Mouse (Mus musculus) cerebellum, adult 9-10 months (tissue): Measurements from ENCODE around the gene Kif21a.

Source experiments
- DNase-seq: peaks from one replicate; pipeline ENCODE4 v3.0.0; 2022

Kif21a gene

DNA sequence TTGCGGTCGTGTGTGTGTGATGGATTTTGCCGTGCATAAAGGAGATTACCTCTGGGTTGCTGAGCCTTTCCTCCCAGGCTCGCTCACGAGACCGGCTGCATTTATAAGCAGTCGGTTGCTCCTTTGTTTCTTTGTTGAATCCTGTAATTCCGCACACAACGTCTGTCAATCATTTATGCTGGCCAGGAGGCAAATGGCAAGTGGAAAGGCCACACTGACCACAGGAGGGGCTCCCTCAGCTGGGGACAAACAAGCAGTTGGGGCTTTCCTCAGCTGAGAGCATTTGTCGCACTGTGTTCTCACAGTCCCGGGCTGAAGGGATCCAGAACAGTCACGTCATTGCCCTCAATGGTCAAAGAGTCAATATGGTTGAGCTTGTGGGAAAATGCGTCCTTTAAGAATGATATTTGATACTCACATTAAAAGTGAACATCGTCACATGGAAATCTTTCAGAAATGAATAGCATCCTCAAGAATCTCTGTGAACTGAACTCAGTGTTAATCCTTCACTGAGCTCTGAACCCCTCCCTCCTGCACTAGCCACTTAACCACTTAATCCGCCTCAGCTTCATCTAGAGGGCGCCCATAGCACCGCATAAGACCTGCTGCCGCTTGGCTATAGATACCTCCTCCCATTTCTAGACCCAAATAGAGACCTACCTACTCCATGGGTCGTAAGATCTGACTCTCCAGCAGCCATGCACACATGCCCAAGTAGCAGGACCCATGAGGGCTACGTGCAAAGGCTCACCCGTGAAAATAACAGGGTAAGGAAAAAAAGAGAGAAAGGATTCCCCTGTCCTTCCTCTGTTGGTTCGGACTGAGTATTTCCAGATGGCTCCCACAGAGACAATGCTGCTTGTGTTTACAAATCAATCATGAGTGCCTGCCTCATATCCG lies 32.2 kb downstream of the Kif21a start:
- no peak for DNase-seq

DNA sequence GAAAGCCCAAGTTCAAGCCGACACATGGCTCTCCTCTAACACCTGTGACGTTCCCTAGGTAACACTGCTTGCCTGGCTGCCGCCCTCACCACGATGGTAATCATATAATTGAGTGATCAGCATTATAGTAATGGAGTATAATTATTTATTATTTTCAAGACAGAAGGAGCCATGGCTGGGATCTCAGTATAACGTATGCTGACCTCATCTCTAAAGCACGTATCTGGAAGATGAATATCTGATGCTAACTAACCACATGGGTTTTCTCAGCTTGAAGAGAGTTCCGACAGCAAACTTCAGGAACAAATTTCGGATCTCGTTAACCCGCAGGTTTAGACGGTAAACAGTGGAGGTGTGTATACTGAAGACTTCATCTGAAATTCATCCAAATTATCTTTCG lies 33.4 kb downstream of the Kif21a start:
- DNase-seq, result no peak

GRCm38 (mm10) chr15:91012793-91013580 lies 36.8 kb downstream of the Kif21a start:
- no peak for DNase-seq

DNA sequence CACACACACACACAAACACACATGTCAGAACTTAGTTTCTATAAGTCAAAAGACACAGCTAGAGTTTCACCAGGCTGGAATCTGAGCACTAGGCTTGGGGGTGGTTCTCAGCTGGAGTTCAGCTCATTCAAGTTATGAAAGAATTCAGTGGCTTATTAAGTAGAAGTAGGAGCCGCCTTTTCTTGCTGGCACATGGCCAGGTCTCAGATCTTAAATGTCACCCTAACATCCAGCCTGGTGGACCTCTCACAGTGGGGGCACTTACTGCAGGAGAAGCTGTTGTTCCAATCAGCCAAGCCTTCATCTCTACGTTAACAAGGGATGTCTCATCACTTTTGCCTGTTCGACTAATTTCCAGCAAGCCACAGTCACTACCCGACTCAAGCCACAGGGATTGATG lies 39.5 kb downstream of the Kif21a start:
- no peak for DNase-seq

DNA sequence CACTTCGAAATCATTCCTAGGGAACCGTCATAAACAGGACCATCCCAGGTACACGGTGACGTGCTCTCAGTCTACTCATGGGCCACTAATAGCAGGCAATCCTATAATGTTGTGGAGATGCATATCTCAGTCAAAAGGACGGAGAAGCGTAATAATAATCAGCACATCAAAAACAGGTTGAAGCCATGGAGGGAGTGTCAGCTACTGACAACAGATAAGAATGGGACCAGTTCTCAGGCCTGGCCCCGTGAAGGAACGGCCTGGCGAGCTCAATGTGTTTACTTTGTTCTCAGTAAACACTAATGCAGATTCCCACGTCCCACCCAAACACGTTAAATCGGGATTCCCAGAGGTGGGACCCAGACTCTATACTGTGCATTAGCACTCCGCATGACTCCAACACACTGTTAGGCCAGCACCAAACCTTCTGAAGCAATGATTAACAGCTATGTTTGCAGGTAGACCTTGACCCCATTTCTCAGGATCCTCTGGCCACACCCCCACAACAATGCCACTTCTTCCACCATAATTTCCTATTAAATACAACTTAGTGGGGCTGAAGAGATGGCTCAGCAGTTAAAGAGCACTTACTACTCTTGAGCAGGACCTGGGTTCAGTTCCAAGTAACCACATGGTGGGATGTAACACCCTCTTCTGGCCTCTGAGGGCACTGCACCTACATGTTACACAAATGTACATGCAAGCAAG lies 42.5 kb downstream of the Kif21a start:
- DNase-seq, result no peak

DNA sequence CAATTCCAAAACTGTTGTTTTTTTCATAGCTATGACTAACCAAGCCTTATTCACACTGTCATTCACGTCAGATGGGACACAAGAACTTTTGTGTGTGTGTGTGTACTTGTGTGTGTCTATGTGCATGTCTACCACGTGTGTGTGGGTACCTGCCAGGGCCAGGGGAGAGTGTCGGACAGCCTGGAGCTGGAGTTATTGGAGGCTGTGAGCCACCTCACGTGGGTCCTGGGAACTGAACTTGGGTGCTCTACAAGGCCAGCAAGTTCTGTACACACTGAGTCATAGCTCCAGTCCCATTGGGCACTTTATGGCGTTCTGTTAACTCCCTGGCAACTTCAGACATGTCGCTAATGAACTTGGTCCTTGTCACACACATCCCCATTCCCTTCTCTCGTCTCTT lies 45.0 kb downstream of the Kif21a start:
- DNase-seq, result no peak

DNA sequence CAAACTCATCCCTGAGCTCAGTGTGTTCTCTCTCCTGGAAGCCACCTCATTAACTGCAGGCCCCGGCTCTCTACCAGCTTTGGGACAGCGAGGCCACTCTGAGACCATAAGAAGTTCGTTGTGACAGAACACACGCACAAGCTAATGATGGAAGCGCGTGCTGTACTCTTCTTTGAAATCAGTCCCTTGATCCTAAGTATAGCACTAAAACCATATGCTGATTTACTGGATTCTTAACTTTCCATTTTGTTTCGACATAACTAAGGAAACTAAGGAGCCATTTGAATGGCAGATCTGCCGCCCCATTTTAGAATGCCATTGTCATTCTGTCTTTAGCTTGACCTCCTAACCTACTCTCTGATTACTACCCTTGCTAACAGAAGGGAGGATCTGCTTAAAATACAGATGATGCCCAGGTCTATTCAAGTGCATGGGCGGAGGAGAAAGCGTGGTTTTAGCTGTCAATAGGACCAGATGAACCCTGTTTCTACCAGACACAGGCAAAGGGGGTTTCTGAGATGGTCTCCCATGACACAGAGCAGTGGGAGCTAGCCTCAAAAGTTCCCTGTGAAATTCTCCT lies 48.6 kb downstream of the Kif21a start:
- no peak for DNase-seq

DNA sequence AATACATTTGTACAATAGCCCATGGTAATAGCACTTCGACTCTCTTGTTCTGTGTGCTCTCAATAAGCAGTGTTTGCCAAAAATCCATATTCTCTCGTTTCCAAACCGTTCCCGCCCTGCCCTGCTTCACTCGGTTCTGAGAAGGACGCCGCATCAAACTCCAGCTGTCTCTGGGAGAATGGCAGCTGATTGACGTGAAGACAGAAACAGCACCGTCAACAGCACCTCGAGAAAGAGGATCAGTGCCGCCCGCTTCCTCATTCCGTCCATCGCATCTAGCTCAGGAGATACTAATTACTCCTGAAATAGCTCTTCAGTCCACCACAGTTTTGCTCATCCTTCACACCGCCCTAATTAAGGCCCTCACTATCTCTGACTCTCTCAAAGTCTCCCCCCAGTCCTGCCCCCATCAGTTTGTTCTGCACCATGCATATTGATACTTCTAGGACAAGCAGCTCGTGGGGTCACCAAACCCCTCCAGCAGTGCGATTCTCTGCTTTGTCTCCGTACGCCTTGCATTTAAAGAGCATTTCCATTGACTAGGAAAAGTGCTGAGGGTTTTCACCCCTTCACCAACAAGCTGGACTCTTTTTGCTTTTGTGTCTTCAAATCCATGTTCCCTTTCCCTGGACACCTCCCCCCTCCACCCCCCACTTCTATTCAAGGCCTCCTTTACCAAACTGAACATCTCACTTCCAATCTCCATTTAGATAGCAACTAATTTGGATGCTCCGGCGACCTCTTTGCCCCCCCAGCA lies 49.3 kb downstream of the Kif21a start:
- DNase-seq, result no peak

DNA sequence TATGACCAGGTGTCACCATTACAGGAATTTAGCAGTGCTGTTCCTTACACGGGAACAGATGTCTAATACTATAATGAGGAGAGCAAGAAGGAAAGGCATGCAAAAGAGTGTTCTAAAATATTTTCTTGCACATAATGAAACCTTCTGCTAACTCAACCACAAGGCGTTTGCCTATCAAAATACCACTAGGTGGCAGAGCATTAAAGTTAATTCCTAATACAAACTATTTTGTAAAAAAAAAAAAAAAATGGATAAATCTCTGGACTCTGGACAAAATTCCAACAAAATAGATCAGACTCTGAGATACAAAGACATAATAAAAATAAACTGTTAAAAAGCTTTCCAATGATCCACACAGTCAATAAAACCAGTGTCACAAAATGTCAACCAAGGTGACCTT lies 56.9 kb downstream of the Kif21a start:
- DNase-seq, result no peak

DNA sequence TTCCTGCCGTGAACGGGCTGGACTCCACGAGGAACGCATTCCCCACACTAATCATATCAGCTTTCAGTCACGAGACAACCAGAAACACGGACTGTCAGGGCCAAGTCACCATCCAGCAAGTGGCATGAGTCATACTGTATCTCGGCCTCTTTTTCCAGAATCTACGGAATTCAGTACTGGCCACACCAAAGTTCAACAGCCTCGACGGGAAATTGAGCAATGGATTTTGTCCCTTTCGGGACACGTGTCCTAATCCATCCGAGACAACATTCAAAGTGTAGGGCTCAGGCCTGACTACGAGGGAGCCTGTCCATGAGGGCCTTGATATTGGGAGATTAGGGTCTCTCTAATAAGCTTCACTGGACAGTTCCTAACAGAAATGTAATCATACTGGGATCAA lies 57.4 kb downstream of the Kif21a start:
- DNase-seq, result no peak

GRCm38 (mm10) chr15:90991843-90992242 lies 57.9 kb downstream of the Kif21a start:
- DNase-seq, result no peak

- DNase-seq, result no peak
Observed at GRCm38 (mm10) chr15:90987714-90988250, 62.0 kb downstream of the Kif21a start.

DNA sequence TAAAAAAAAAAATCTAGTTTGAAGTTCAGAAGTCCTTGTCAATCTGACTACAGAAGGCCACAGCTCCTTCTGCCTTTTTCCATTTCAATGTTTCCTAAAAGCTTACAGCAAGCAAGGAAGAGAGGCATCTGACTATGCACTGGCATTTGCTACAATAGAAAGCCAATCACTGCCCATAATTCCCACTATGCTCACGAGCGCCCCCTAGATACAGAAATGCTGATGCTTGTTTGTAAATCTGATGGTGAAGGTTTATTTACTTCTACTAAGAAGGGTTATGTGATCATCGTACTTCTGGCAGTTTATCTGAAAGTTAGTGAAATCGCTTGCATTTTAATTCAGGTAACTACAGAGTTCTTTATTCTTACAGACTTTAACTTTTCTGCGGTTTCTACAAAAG lies 73.8 kb downstream of the Kif21a start:
- no peak for DNase-seq

GRCm38 (mm10) chr15:90971914-90972767 lies 77.6 kb downstream of the Kif21a start:
- no peak for DNase-seq

DNA sequence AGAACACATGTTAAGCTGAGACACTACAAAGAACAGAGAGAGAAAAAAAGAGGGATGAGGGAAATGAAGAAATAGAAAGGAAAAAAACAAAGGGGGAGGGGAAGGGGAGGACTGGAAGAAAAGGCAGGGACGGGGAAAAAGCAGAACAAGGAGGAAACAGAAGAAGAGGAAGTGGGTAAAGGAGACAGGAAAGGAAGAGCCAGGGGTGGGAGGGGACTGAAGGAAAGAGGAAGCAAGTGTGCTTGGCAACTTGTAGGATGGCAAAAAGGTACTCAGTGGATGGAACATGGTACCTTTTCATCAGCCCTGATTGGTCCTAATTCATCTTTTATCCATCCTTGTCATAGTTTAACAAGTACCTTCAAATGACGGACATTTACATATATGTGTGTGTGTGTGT lies 86.4 kb downstream of the Kif21a start:
- DNase-seq, result no peak

- no peak for DNase-seq
Observed at GRCm38 (mm10) chr15:90962548-90962947, 87.2 kb downstream of the Kif21a start.

DNA sequence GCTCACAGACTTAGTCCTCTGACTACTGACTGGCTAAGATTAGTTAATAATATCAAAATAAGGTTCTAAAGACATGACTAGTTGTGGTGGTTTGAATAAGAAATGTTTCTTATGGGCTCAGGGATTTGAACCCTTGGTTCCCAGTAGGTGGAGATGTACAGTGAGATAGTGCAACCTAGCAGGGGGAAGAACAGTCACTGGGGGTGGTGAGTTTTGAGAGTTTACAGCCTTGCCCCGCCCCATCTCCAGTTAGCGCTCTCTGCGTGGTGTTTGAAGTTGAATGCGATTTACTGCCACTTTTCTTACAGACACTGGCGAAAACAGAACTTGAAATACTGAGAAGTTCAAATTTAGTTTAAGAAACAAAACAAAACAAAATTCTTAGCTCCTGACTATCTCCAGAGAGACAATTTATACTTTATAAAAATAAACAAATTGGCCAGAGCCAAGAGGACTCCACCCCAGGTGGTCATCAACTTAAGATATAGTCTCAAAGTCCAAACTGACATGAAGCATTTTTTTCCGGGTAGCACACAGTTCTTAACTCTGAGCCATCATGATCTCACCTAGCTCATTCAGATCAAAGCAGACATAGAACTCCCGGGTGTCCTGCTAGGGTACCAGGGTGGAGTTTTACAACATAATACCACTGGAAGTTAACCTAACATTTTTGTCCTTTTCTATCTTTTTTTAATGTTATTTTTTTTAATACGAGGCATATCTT lies 88.8 kb downstream of the Kif21a start:
- DNase-seq, result no peak

DNA sequence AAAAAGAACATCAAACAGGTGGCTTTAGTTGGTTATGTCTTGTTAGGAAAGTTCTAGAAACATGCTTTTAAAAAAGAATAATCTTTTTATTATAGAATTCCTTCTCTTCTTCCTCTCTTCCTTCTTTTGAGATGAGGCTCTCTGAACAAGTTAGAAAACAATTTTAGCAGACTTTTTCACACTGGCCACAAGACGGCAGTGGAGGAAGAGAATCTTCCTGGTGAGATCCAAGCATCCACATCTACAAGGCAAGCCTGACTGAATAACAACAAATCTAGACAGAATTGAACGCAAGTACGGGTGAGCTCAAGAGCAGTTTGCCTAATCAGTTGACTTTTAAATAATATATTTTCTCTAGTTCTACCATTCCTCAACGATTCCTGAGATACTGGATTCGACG lies 98.4 kb downstream of the Kif21a start:
- no peak for DNase-seq

DNA sequence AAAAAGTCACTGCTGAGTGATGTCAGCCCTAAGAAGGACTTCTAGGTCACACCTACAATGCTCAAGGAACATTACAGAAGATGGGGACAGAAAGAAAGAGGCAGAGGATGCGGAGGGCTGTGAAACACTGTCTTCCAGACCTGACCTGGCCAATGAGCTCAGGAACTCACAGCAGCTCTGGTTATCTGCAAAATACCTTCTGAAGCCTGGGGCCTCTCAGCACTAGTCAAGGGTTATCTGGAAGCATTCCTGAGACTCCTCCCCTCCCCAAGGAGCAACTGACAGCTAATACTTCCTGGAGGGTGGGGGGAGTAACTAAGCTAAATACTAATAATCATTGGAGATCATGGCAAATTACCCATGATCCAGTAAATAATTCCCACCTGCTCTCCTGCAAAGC lies 111.3 kb downstream of the Kif21a start:
- no peak for DNase-seq

- DNase-seq, result peak; percentile 10
Observed at GRCm38 (mm10) chr15:90935579-90935978, 114.2 kb downstream of the Kif21a start.
